Mouse (Mus musculus) thymus, postnatal 0 days (tissue): Measurements from ENCODE around the gene Fgfr2. TPM values are rescaled to one million over a fixed set of nuclear protein-coding genes. Genes with fewer than 3 reads are reported as not detected.
"Not testable (repeated sequence)": the region's sequence is repeated elsewhere in the genome, so short reads cannot be mapped to it uniquely, and the experiment has no call there.

Source experiments
- DNase-seq: peaks from one replicate; pipeline ENCODE4 v3.0.0-alpha.2; 2015; ENCODE audit warnings: low spot score
- polyA plus RNA-seq: library from polyadenylated mRNA; unstranded; fragments of >200 nt; fragmentation: Nextera tagmentation; extraction: Ambion mirVana; gene quantifications from 2 replicates; pipeline ENCODE4 v1.2.1, GENCODE M21; 2015

The Fgfr2 gene
- polyA plus RNA-seq, 1 experiment from 2014 or later = 23.6 TPM

DNA sequence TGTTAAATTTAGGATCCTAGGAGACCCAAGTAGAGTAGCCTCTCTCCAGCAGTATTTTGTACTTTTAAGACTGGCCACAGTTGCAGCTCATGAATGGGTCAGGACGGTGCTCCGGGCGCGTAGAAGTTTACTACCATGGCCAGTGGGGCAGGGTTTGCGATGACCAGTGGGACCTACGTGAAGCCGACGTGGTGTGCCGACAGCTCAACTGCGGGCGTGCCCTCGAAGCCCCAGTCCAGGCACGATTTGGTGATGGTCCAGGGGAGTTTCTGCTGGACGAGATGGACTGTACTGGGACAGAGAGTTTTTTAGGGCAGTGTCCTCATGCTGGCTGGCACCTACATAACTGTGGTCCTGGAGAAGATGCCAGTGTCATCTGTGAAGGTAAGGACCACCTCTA is 1935.2 kb downstream of the Fgfr2 start:
- DNase-seq = no peak

- no peak for DNase-seq
These were observed 1936.1 kb downstream of the Fgfr2 start for GRCm38 (mm10) chr7:131187047-131187446.

GRCm38 (mm10) chr7:131184339-131184738 is 1938.8 kb downstream of the Fgfr2 start:
- no peak for DNase-seq

- peak; percentile 46 for DNase-seq
These were observed 1940.5 kb downstream of the Fgfr2 start for GRCm38 (mm10) chr7:131182685-131183084.

DNA sequence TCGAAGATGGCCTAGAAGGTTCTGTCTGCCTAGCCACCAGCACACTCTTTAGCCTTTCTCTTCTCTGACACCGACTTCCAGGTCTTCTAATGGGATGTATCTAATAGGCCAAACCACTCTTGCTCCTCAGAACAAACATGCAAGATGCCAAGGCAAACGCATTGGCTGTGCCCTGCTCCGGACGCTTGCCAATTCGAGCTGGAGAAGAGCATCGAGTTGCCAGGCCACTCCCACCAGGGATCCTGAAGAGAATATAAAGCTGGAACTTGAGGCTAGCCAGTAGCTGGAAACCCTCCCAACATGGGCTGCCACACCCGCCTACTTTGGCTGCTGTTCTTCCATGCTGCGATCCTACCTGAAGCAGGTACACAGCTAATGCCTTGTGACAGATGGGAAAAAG is 1949.0 kb downstream of the Fgfr2 start, which contains the start of gene 5430419D17Rik:
5430419D17Rik (plus strand) TSS at position 282 of the 400 bp plus-strand sequence.
- DNase-seq = no peak

DNA sequence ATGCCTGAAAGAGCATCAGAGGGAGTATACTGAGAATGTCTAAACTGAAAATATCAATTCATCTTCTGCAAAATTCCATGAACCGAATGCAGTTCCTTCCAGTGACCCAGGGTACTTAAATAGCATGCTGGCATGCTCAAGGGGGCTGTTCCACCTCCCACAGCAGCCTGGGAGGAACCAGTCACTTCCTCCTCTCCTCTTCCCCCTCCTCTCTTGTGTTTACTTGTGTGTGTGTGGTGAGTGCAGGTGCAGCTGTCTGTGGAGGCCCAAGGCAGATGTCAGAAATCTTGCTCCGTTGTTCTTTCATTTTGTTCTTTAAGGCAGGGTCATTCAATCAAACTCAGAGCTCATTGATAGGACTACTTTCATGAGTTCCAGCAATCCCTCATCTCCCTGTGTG is 1954.1 kb downstream of the Fgfr2 start:
- DNase-seq = peak; percentile 77

DNA sequence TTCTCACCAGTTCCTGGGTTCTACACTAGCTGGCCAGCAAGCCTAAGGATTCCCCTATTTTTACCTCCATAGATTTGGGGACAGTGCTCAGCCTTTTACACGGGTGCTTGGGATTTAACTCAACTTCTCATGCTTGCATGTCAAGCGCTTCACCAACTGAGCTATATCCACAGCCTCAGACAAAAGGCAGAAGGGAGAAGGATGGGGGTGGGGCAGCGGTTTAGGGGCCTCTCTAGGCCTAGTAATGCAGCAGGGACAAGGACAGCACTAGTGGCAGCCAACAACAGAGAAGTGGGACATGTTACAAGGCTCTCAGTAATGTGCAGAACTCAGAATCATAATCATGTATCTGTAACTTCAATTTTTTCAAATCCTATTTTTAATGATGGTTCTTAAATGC is 1955.4 kb downstream of the Fgfr2 start:
- no peak for DNase-seq

DNA sequence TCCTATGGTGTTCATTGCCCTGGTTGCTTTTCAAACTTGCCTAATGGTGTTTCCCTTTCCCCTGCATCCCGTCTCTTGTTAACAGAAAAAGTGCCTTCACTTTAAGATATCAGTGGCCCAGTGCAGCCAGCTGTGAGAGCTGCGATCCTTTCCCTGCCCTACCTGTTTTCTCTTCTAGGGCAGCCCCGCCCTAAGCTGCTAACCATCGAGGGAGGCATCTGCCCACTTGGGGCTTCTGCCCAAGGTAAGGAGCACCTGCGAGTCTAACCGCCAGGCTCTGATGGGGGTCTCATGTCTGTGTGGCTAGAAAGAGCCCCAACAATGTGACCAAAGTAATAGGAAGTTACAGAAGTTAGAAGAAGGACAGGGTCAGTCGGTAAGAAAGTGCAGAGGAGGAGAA is 1960.9 kb downstream of the Fgfr2 start:
- no peak for DNase-seq

DNA sequence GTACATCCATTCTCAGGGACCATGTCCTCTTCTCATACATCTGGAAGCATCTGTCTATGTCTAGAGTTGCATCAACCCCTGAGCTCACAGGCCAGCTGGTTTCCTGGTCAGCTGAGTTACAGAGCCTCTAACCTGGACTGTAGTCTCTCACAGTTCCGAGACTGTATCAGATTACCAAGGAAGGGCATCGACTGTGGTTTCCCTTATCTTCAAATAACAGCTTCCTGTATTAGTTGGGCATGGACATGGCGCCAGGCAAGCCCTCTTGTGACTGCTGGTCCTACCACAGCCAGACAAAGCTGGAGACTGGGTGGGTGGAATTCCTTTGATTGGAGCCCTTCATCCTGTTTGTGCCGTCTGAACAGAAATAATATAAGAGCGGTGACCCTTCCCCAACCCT is 1970.1 kb downstream of the Fgfr2 start:
- no peak for DNase-seq

DNA sequence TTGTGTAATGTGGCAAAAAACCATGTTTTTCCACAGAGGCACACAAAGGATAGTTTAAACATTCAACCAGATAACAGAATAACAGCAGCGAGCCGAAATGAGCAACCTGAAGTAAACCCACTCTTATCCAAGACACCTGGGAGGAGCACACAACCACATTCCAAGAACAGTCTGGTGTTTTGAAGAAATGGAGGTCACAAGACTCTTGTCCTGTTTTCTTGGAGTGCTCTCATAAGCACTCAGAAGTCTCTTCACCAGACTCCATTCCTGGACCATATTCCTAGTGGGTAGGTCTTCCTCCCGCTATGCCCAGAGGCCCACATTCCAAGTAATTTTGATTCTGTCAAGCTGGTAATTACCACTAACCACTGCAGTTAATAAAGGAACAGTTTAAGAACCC is 1973.0 kb downstream of the Fgfr2 start:
- no peak for DNase-seq

- DNase-seq = no peak
These were observed 1976.9 kb downstream of the Fgfr2 start, which contains the start of gene 4933402N03Rik for GRCm38 (mm10) chr7:131146214-131146613. Gene 4933402N03Rik, minus strand, starts transcription at chr7:131146314.

DNA sequence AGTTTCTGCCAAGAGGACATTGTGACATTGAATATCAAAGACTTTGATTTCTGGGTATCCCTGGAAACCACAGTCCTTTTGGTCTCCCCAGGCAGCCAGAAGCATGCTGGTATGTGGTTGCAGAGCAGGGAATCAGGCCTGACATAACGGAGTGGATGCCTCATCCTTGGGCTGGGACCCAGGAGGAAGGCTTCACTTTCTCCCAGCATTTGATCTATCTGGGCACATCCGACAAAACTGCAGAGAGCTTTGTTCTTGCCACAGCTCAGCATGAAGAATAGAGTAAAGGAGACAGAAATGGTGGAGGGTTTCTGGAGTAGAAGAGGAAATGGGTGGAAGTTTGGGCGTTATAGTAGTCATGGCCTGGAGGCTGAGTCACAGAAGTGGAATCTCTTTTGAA is 1990.0 kb downstream of the Fgfr2 start:
- DNase-seq = no peak

DNA sequence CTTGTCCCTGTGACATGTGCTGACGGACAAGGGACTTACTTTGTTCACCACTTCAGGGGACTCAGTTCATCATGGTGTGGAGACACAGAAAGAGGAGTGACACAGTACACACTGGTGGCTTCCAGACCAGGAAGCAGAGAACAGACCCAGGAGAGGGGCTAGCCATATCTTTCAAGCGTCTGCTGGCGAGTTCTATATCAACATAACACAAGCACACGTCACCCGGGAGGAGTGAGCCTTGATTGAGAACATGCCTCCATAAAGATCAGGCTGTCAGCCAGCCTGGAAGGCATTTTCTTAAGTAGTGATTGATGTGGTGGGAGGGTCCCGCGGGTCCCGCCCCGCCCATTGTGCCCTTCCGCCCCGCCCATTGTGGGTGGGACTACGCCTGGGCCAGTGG is 1993.1 kb downstream of the Fgfr2 start:
- no peak for DNase-seq

GRCm38 (mm10) chr7:131122210-131122807 is 2000.8 kb downstream of the Fgfr2 start:
- DNase-seq = no peak

GRCm38 (mm10) chr7:131114434-131114833 is 2008.7 kb downstream of the Fgfr2 start:
- no peak for DNase-seq

DNA sequence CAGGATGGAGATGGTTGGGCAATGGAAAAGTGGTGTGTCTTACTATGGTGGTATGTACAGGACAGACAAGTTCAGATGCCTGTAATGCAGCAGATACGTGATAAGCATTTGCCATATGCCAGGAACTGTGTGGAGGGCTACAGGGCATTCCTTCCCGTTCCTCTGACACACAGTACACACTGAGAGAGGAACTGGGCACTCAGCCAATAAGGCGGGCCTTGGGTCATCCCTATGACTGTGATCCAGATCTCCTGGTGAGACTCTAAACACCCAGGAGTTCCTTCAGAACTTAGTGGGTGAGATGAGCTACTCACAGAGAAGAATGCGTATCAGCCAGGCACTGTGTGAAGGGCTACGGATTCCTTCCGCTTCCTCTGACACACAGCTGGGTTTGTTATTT is 2009.5 kb downstream of the Fgfr2 start:
- no peak for DNase-seq

GRCm38 (mm10) chr7:131112486-131112885 is 2010.7 kb downstream of the Fgfr2 start:
- DNase-seq = peak; percentile 57

- DNase-seq = not testable (repeated sequence)
These were observed 2040.7 kb downstream of the Fgfr2 start for GRCm38 (mm10) chr7:131082403-131082802.

DNA sequence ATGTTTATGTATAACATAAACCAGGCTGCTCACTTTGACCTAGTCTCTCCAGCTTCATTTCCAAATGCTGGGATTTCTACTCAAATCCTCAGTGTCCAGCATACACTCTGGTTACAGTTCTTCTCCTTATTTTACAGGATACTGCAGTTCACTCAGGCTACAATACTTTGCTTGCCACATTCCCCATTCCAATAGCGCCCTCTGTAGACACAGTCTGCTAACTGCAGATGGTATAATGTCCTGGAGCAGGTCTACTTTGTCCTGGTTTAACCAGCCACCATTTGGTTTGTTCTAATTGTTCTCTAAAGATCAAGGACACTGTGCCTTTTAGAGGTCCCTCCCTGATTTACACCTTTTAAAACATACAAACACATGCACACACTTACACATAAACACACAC is 2047.2 kb downstream of the Fgfr2 start:
- DNase-seq = peak; percentile 16

DNA sequence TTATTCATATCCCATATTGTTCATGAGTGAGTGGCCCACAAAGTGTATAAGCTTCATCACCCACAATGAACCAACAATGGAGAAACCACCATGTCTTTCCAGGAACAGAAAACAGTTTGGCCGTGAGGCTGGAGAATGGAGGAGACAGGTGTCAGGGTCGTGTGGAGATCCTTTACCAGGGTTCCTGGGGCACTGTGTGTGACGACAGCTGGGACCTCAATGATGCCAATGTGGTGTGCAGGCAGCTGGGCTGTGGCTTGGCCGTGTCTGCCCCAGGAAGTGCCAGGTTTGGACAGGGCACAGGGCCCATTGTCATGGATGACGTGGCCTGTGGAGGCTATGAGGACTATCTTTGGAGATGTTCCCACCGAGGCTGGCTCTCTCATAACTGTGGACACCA is 2049.1 kb downstream of the Fgfr2 start:
- not testable (repeated sequence) for DNase-seq

- peak; percentile 15 for DNase-seq
These were observed 2049.7 kb downstream of the Fgfr2 start for GRCm38 (mm10) chr7:131073476-131073875.

- DNase-seq = not testable (repeated sequence)
These were observed 2055.0 kb downstream of the Fgfr2 start for GRCm38 (mm10) chr7:131068191-131068590.

GRCm38 (mm10) chr7:131062541-131062940 is 2060.6 kb downstream of the Fgfr2 start:
- no peak for DNase-seq

DNA sequence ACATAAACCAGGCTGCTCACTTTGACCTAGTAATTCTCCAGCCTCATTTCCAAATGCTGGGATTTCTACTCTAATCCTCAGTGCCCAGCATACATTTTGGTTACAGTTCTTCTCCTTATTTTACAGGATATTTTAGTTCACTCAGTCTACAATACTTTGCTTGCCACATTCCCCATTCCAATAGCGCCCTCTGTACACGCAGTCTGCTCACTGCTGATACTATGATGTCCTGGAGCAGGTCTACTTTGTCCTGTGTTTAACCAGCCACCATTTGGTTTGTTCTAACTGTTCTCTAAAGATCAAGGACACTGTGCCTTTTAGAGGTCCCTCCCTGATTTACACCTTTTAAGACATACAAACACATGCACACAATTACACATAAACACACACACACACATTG is 2063.3 kb downstream of the Fgfr2 start:
- DNase-seq = not testable (repeated sequence)
